Mouse (Mus musculus): ENCODE data around the gene Pard3b. TPM values are rescaled to one million over a fixed set of nuclear protein-coding genes. Genes with fewer than 3 reads are reported as not detected.

The Pard3b gene
- polyA plus RNA-seq, 1 experiment from 2014 or later: 6.7 TPM

DNA sequence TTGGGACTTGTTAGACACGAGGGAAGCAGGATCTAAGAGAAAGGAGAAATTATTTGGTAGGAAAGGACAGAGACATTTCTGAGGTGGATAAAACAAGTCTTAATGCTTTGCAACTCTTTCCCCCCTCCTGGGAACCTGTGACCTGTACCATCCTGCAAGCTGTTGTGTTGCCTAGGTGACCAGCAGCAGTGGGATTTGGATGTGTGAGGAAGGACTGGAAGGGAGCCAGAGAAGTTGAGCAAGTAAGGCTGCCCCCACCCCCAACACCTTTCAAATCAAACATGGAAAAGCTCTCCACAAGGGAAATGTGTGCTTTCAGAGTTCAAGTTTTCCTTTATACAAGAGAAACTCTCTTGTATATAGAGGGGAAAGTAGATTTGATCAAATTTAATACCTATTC lies 595.4 kb downstream of the Pard3b start:
- 23% methylated on average over 1 of the region's 1 CpGs for WGBS
- no peaks in the 10 kb centered on the region for H3K9me3 ChIP-seq
- H3K4me2 ChIP-seq: no peak overlapping the region
- H3K4me1 ChIP-seq: no peaks in the 10 kb centered on the region
- no peaks in the 10 kb centered on the region for H3K27me3 ChIP-seq (replicated peaks)
- H3K9ac ChIP-seq: no peak overlapping the region
- no peak for ATAC-seq (replicated peaks)
- no peaks in the 10 kb centered on the region for H3K36me3 ChIP-seq (replicated peaks)
- H3K4me3 ChIP-seq: no peak overlapping the region
- H3K27ac ChIP-seq: no peak overlapping the region

DNA sequence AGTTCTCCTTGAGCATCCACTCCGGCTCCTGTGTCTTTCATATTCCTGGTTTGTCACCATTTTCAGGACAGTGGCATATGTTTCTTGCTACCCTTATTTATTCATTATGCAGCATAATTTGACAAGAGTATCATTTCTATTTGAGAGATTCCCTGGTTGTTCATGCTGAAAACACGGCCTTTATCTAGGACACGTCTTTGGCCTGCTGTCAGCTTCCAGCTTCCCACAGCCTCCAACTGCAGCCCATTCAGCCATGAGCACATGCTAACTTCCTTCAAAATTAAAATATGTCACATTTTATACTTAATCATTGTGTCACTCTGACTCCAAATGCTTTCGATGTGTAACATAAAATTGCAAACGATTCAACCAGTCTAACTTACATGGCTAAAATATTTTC lies 596.5 kb downstream of the Pard3b start:
- Histone ChIP-seq H3K27me3 (replicated peaks) (no peaks in the 10 kb centered on the region), H3K9me3 (no peaks in the 10 kb centered on the region), H3K4me3 (no peak overlapping the region), H3K4me2 (no peak overlapping the region), H3K9ac (no peak overlapping the region), H3K27ac (no peak overlapping the region), H3K36me3 (replicated peaks) (no peaks in the 10 kb centered on the region), H3K4me1 (no peaks in the 10 kb centered on the region)
- WGBS: 81% methylated on average over 5 of the region's 5 CpGs
- ATAC-seq (replicated peaks): no peak

DNA sequence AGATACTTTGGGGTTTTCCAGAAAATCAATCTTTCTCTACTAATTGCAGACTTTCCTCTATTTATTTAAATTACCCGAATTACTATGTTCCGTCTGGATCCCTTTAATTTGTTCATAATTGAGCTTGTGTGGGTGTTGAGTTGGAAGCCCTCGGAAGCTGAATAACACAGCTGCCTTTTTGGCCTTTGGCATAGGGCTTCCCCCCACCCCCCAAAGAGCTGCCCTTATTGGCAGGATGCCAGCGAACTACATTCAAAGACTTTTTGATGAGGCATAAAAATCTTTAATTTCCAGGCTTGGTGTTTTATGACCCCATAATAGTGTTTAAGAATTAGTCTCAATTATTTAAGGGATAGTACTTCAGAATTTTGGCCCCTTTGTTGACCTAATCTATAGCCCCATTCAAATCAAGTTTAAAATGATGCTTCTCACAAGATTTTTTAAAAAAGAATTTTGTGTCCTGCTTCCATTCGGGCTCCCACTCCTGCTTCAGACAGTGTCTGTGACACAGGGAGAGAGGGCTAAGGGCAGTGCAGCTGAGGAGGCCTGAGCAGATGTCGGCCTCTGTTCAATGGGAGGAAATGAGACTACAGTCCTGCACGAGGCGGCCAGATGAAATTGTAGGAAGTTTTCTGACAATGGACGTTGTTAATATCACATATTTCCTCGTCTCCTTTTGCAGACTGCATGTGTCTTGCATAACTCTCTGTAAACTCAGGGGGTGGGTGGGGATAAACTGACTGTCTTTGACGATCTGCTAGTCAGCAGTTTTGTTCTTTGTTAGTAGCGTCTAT lies 605.8 kb downstream of the Pard3b start:
- 49% methylated on average over 12 of the region's 12 CpGs for WGBS
- Histone ChIP-seq H3K4me3 (no peak overlapping the region), H3K4me1 (no peaks in the 10 kb centered on the region), H3K9ac (no peak overlapping the region), H3K4me2 (no peak overlapping the region), H3K36me3 (replicated peaks) (no peaks in the 10 kb centered on the region), H3K27ac (no peak overlapping the region), H3K27me3 (replicated peaks) (no peaks in the 10 kb centered on the region), H3K9me3 (no peaks in the 10 kb centered on the region)
- ATAC-seq (replicated peaks): no peak

DNA sequence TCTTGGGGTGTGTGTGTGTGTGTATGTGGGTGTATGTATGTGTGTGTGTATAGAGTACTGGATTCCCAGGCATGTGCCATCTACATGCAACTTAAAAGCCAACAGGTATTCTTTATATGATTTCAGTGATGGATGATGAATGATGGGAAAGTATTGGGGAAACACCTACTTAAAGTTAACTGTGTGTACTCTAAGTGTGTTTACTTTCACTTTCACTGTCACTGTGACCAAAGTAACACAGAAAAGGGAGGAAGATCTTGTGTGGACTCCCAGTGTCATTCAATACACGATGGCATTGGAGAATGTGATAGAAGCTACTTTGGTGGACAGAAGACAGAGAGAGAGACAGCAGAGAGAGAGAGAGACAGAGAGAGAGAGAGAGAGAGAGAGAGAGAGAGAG lies 613.8 kb downstream of the Pard3b start:
- H3K36me3 ChIP-seq (replicated peaks): no peaks in the 10 kb centered on the region
- H3K4me2 ChIP-seq: no peak overlapping the region
- H3K27me3 ChIP-seq (replicated peaks): no peaks in the 10 kb centered on the region
- H3K27ac ChIP-seq: no peak overlapping the region
- ATAC-seq (replicated peaks): no peak
- no peaks in the 10 kb centered on the region for H3K9me3 ChIP-seq
- H3K4me3 ChIP-seq: no peak overlapping the region
- no peak overlapping the region for H3K9ac ChIP-seq
- H3K4me1 ChIP-seq: no peaks in the 10 kb centered on the region
- WGBS: 92% methylated on average over 1 of the region's 1 CpGs

DNA sequence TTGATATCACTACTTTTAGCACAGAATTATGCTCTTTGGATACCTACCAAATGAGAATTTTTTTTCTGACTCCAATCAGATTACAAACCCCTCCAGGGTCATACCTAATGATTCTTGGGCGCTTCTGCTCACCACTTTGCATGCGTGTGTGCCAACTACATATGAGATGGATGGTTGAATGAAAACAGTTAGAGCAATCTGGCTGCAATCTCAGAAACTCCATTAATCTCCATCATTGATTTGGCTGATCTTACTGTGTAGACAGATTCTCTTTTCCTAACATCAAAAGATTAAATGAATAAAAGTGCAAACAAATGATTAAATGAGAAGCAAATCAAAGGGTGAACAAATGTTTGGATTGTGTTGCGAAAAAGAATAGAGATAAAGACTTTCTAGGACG lies 615.7 kb downstream of the Pard3b start:
- no peaks in the 10 kb centered on the region for H3K27me3 ChIP-seq (replicated peaks)
- no peaks in the 10 kb centered on the region for H3K4me1 ChIP-seq
- no peak for ATAC-seq (replicated peaks)
- no peak overlapping the region for H3K27ac ChIP-seq
- 82% methylated on average over 4 of the region's 4 CpGs for WGBS
- no peaks in the 10 kb centered on the region for H3K36me3 ChIP-seq (replicated peaks)
- no peak overlapping the region for H3K9ac ChIP-seq
- no peak overlapping the region for H3K4me2 ChIP-seq
- no peak overlapping the region for H3K4me3 ChIP-seq
- no peaks in the 10 kb centered on the region for H3K9me3 ChIP-seq

DNA sequence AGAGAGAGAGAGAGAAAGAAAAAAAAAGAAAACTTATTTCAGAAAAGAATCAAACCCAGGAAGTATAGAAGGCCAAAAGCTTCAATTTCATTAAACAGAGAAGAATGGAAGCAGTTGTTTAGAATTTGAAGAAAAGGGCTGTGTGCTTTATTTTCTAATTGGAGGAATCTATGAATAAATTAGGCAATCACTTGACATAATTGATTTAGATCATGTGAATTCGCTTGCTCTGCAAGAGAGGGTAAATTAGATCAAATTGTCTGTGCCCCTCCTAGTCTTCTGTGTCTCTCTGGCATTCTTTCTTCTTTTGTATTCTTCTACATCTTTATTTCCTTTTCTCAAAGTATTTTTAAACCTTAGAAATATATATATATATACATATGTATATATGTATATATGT lies 616.3 kb downstream of the Pard3b start:
- no peak for ATAC-seq (replicated peaks)
- no peak overlapping the region for H3K27ac ChIP-seq
- no peaks in the 10 kb centered on the region for H3K36me3 ChIP-seq (replicated peaks)
- H3K9ac ChIP-seq: no peak overlapping the region
- 55% methylated on average over 1 of the region's 1 CpGs for WGBS
- no peak overlapping the region for H3K4me2 ChIP-seq
- H3K4me1 ChIP-seq: no peaks in the 10 kb centered on the region
- no peaks in the 10 kb centered on the region for H3K9me3 ChIP-seq
- H3K4me3 ChIP-seq: no peak overlapping the region
- H3K27me3 ChIP-seq (replicated peaks): no peaks in the 10 kb centered on the region

DNA sequence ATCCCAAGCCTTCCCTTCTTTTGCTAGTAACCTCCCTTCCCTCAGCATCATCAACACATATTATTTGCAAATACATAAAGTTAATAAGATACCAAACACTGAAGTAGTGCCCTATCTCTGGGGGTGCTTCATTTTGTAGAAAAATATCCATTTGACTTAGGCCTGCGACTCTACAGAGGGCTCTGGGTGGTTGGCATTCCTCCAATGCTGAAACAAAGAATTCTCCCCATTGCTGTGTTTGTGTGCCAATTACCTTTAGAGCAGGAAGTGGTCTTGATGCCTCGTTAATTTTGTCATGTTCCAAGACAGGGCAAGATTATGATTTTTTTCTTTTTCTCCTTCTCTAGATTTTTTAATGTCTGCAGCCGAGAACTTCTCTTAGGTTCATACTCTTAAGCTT lies 637.8 kb downstream of the Pard3b start:
- H3K27me3 ChIP-seq (replicated peaks): no peaks in the 10 kb centered on the region
- H3K9me3 ChIP-seq: no peaks in the 10 kb centered on the region
- H3K36me3 ChIP-seq (replicated peaks): no peaks in the 10 kb centered on the region
- H3K4me3 ChIP-seq: no peak overlapping the region
- WGBS: 80% methylated on average over 3 of the region's 3 CpGs
- ATAC-seq (replicated peaks): no peak
- no peak overlapping the region for H3K27ac ChIP-seq
- H3K9ac ChIP-seq: no peak overlapping the region
- no peaks in the 10 kb centered on the region for H3K4me1 ChIP-seq
- no peak overlapping the region for H3K4me2 ChIP-seq

DNA sequence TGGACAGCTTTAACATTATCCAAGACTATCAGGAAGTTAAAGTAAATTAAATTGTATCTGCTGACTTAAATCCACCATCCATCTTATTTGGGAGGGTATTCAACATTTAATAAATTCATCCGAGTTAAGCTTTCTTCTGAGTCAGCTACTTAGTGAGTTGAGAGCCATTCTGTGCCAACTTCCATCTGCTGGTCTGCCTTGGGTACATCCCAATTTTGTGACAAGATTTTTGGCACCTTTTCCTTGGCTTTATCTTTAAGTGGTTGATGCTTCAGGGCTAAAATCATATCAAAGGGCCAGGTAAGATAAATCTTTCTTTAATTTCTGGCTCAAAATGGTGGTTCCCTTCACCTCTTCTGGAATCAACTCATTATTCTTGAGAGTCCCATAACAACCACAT lies 640.0 kb downstream of the Pard3b start:
- whole genome bisulfite sequencing: 74% methylated on average over 1 of the region's 1 CpGs
- H3K9ac ChIP-seq: no peak overlapping the region
- H3K36me3 ChIP-seq (replicated peaks): no peaks in the 10 kb centered on the region

DNA sequence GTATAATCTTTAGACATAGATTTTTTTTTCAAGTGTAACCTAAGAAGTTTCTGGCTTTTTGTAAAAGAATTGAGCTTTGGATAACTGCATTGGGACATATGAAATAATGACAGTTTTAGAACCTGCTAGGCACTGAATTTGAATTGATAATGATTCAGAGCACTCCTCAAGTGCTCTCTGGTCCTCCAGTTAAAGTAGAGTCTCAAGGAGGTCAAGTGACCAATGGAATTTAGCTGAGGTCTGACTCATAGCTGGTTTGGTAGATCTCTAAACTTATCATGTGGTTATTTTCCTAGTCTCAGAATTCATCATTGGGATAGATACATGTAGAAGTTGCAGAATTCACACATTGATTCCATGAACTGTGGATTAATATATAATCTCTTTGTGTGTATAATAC lies 642.0 kb downstream of the Pard3b start:
- Histone ChIP-seq H3K27me3 (replicated peaks) (no peaks in the 10 kb centered on the region), H3K9me3 (no peaks in the 10 kb centered on the region), H3K4me1 (no peaks in the 10 kb centered on the region), H3K4me3 (no peak overlapping the region), H3K36me3 (replicated peaks) (no peaks in the 10 kb centered on the region), H3K27ac (no peak overlapping the region), H3K9ac (no peak overlapping the region), H3K4me2 (no peak overlapping the region)
- no peak for ATAC-seq (replicated peaks)

More for the DNA sequence above, 640.0 kb downstream of the Pard3b start:
- ATAC-seq (replicated peaks): no peak
- Histone ChIP-seq H3K9me3 (no peaks in the 10 kb centered on the region), H3K27ac (no peak overlapping the region), H3K4me3 (no peak overlapping the region), H3K4me1 (no peaks in the 10 kb centered on the region), H3K4me2 (no peak overlapping the region), H3K27me3 (replicated peaks) (no peaks in the 10 kb centered on the region)

DNA sequence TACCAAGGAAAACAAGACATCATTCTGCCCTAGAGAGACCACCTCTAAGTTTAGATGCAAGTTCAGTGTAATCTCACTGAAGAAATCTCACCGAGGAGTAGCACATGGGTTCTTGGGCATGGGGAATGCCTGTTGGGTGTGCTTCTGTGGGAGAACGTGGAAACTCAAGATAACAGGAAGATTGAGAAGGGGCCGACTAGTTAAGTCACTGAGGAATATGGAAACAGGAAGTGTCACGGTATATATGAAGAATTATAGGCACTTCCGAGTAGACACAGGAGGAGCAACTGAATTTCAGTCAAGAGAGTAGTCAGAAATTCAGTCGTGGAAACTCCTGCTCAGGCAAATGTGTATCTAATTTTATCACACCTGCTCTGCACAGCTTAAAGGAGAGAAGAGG lies 644.2 kb downstream of the Pard3b start:
- no peaks in the 10 kb centered on the region for H3K27me3 ChIP-seq (replicated peaks)
- H3K27ac ChIP-seq: no peak overlapping the region
- no peaks in the 10 kb centered on the region for H3K9me3 ChIP-seq
- H3K4me3 ChIP-seq: no peak overlapping the region
- WGBS: 92% methylated on average over 6 of the region's 6 CpGs
- no peaks in the 10 kb centered on the region for H3K36me3 ChIP-seq (replicated peaks)
- no peak overlapping the region for H3K4me2 ChIP-seq
- H3K4me1 ChIP-seq: no peaks in the 10 kb centered on the region
- ATAC-seq (replicated peaks): no peak
- no peak overlapping the region for H3K9ac ChIP-seq

DNA sequence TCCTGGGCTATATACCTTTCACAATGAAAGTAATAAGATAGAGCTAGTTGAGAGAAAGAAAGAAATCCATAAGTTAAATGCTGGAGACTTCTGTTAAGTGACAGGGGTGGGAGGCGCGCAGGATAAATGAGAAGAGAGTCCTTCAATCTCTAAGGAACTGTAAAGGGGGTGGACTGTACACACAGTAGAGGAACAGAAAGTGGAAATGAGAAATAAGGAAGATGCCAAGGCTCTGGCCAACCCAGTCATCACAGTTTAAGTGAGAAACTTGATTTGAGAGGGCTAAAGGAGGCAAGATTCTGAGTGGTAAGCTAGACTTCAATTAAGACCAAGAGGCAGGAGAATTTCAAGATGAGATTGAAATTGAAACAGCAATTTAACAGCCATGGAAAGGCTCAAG lies 645.0 kb downstream of the Pard3b start:
- Histone ChIP-seq H3K27me3 (replicated peaks) (no peaks in the 10 kb centered on the region), H3K4me2 (no peak overlapping the region), H3K27ac (no peak overlapping the region), H3K36me3 (replicated peaks) (no peaks in the 10 kb centered on the region), H3K9ac (no peak overlapping the region), H3K9me3 (no peaks in the 10 kb centered on the region), H3K4me3 (no peak overlapping the region), H3K4me1 (no peaks in the 10 kb centered on the region)
- 92% methylated on average over 2 of the region's 2 CpGs for WGBS
- ATAC-seq (replicated peaks): no peak

DNA sequence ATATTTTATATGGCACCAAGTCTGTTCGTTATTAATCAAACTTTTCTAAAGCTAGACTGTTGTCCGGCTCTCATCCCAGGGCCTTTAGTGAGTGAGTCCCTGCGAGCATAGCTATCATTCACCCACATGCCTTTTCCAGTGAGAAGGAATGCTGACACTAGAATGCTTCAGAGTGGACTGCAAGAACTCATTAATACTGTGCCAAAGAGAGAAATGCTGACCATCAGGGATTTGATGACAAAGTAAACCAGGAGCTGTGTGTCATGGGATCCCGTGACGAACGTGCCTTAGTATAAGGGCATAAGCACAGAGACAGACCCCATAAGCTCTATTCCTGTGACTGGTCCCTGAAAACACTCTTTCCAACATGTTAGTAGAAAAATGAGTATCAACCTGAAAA lies 670.8 kb downstream of the Pard3b start:
- no peak overlapping the region for H3K9ac ChIP-seq
- no peak overlapping the region for H3K4me3 ChIP-seq
- H3K4me2 ChIP-seq: no peak overlapping the region
- no peaks in the 10 kb centered on the region for H3K36me3 ChIP-seq (replicated peaks)
- 87% methylated on average over 6 of the region's 6 CpGs for WGBS
- H3K4me1 ChIP-seq: no peaks in the 10 kb centered on the region
- H3K9me3 ChIP-seq: no peaks in the 10 kb centered on the region
- ATAC-seq (replicated peaks): no peak
- no peaks in the 10 kb centered on the region for H3K27me3 ChIP-seq (replicated peaks)
- H3K27ac ChIP-seq: no peak overlapping the region

DNA sequence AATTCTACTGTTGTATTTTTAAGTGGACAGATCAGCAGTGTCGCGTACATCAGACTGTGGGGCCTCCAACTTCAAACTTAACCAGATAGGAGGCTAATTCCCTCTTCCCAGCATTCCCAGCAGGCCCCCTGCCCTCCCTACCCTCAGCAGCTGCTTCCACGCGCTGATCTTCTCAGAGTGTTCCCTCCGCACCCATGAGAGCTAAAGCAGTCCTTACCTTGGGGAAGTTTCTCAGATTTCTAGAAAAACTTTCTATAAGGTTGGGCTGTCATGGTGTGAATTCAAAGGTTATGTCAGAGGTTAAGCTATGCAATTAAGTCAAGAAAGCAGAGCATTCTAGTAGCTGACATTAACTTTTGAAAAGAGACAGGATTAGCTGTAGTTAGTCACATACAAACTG lies 686.6 kb downstream of the Pard3b start:
- H3K9me3 ChIP-seq: no peaks in the 10 kb centered on the region
- no peaks in the 10 kb centered on the region for H3K4me1 ChIP-seq
- H3K27me3 ChIP-seq (replicated peaks): no peaks in the 10 kb centered on the region
- no peak overlapping the region for H3K9ac ChIP-seq
- no peak overlapping the region for H3K4me3 ChIP-seq
- no peak for ATAC-seq (replicated peaks)
- no peak overlapping the region for H3K27ac ChIP-seq
- no peak overlapping the region for H3K4me2 ChIP-seq
- H3K36me3 ChIP-seq (replicated peaks): no peaks in the 10 kb centered on the region
- WGBS: 31% methylated on average over 5 of the region's 5 CpGs

Measured in midbrain, embryonic 15.5 days (tissue).